Mouse (Mus musculus) T-cell, adult 66 days (primary cell): ENCODE data around the gene Il9. TPM values are rescaled to one million over a fixed set of nuclear protein-coding genes. Genes with fewer than 3 reads are reported as not detected.

Experiments used
- total RNA-seq, 2 experiments: library from RNA; stranded (reverse); gene quantifications; 3 replicates in 1 of 2; 4 replicates in 1 of 2; pipeline ENCODE4 v1.2.4; 2023

The Il9 gene
- not detected for total RNA-seq

GRCm38 (mm10) chr13:56482146-56482545, at the start of gene Il9:
Gene Il9 (minus strand): TSS chr13:56482246.

GRCm38 (mm10) chr13:56522081-56522820, 40.2 kb upstream of the Il9 start, which contains the start of gene Fbxl21:
Gene Fbxl21 (plus strand): TSS chr13:56522472.

GRCm38 (mm10) chr13:56438211-56439075, 43.6 kb downstream of the Il9 start, which contains the start of gene Slc25a48:
Gene Slc25a48 (plus strand): TSS chr13:56438355.

Other genes starting within 250 kb of the Il9 start
- not detected for gene Neurog1, start 230.1 kb downstream of the Il9 start, total RNA-seq
- gene Cxcl14, start 185.7 kb downstream of the Il9 start, total RNA-seq = not detected
- not detected for gene Gm3045, start 55.7 kb downstream of the Il9 start, total RNA-seq
- not detected for gene Slc25a48, start 43.9 kb downstream of the Il9 start, total RNA-seq
- gene Fbxl21, start 40.2 kb upstream of the Il9 start, total RNA-seq = 1 to 10 TPM in 1 of 2 experiments, under 1 TPM in 1; 0.68 to 1.7 TPM
- gene Lect2, start 66.3 kb upstream of the Il9 start, total RNA-seq = not detected
- 1 to 10 TPM; 1.5 to 1.9 TPM for gene Tgfbi, start 127.3 kb upstream of the Il9 start, total RNA-seq
- gene Smad5, start 220.8 kb upstream of the Il9 start, total RNA-seq = 10 to 100 TPM; 53.4 to 54.0 TPM